Mouse (Mus musculus): Measurements from ENCODE around the gene Cdk8. TPM values are rescaled to one million over a fixed set of nuclear protein-coding genes. Genes with fewer than 3 reads are reported as not detected.

Cdk8 gene
- polyA plus RNA-seq, 1 experiment from 2014 or later = 26.1 TPM

Other genes starting within 250 kb of the Cdk8 start
- not detected in 2 replicates for gene Cyp3a25, start 221.6 kb upstream of the Cdk8 start, polyA plus RNA-seq (2014; fragmentation: Nextera tagmentation; extraction: Ambion mirVana)
- gene Cyp3a59, start 152.0 kb upstream of the Cdk8 start, polyA plus RNA-seq (2014; fragmentation: Nextera tagmentation; extraction: Ambion mirVana) = not detected in 2 replicates
- not detected in 2 replicates for gene Gm5565, start 70.7 kb upstream of the Cdk8 start, polyA plus RNA-seq (2014; fragmentation: Nextera tagmentation; extraction: Ambion mirVana)
- not detected in 2 replicates for gene Gm6309, start 60.5 kb upstream of the Cdk8 start, polyA plus RNA-seq (2014; fragmentation: Nextera tagmentation; extraction: Ambion mirVana)
- not detected in 2 replicates for gene 1700001J03Rik, start 45.9 kb upstream of the Cdk8 start, polyA plus RNA-seq (2014; fragmentation: Nextera tagmentation; extraction: Ambion mirVana)
- 24.7 and 28.7 TPM in 2 replicates for gene Rnf6, start 9.7 kb upstream of the Cdk8 start, polyA plus RNA-seq (2014; fragmentation: Nextera tagmentation; extraction: Ambion mirVana)
- 9.7 and 13.5 TPM in 2 replicates for gene Wasf3, start 153.8 kb downstream of the Cdk8 start, polyA plus RNA-seq (2014; fragmentation: Nextera tagmentation; extraction: Ambion mirVana)

Measured in neural tube, embryonic 14.5 days (tissue).